Mouse (Mus musculus) heart, adult 8-10 months (tissue): ENCODE measurements around the gene Sik1. TPM values are rescaled to one million over a fixed set of nuclear protein-coding genes. Genes with fewer than 3 reads are reported as not detected.

ENCODE experiments used
- DNase-seq: peaks from one replicate; pipeline ENCODE4 v3.0.0; 2022; ENCODE audit warnings: low spot score
- total RNA-seq, 4 experiments: library from RNA; stranded (reverse); gene quantifications; 2 replicates each; pipeline ENCODE4 v1.2.4; 2022

Gene Sik1
- total RNA-seq, 4 experiments from 2014 or later: 19.0 to 34.0 (median 30.2) TPM

- no peak for DNase-seq
These were observed 49.1 kb downstream of the Sik1 start for GRCm38 (mm10) chr17:31806496-31806895.

- DNase-seq: no peak
These were observed 49.6 kb downstream of the Sik1 start for GRCm38 (mm10) chr17:31806025-31806424.

GRCm38 (mm10) chr17:31805585-31805984, 50.0 kb downstream of the Sik1 start:
- no peak for DNase-seq

GRCm38 (mm10) chr17:31802272-31803017, 53.2 kb downstream of the Sik1 start:
- DNase-seq: no peak

- no peak for DNase-seq
These were observed 54.7 kb downstream of the Sik1 start for GRCm38 (mm10) chr17:31800852-31801363.

- DNase-seq: no peak
These were observed 59.7 kb downstream of the Sik1 start for GRCm38 (mm10) chr17:31795893-31796292.

Other genes with a start within 250 kb of the Sik1 start
- gene Cbs, start 218.6 kb downstream of the Sik1 start, total RNA-seq: 10 to 100 TPM in 1 of 4 experiments, 1 to 10 TPM in 3; 5.4 to 11.7 (median 7.0) TPM
- gene U2af1, start 196.9 kb downstream of the Sik1 start, total RNA-seq: 10 to 100 TPM; 63.4 to 76.0 (median 68.3) TPM
- not detected for gene Cryaa, start 178.0 kb downstream of the Sik1 start, total RNA-seq
- gene Rrp1b, start 180.3 kb upstream of the Sik1 start, total RNA-seq: 1 to 10 TPM; 5.4 to 9.0 (median 7.5) TPM
- gene Hsf2bp, start 180.5 kb upstream of the Sik1 start, total RNA-seq: 1 to 10 TPM; 1.3 to 3.0 (median 2.2) TPM